Mouse (Mus musculus) adrenal gland, postnatal 4 days (tissue): Measurements from ENCODE around the gene Vsnl1. TPM values are rescaled to one million over a fixed set of nuclear protein-coding genes. Genes with fewer than 3 reads are reported as not detected.

ENCODE experiments used
- DNase-seq, 2 experiments: peaks; one replicate each; pipeline ENCODE4 v3.0.0; 2021 to 2022; ENCODE audit warnings: low spot score in 2 of 2, mixed read lengths in 2 of 2
- long read RNA-seq, 2 experiments: library from polyadenylated mRNA; stranded (forward); transcript quantifications; one replicate each; pipeline ENCODE4 v2.0.0; 2021
- total RNA-seq, 2 experiments: library from RNA; stranded (reverse); gene quantifications; 2 replicates each; pipeline ENCODE4 v1.2.3; 2021

Gene Vsnl1
- total RNA-seq = 10 to 100 TPM; 38.5 to 38.8 TPM
- long read RNA-seq, experiment 1, transcript Vsnl1-201 (4 exons, 1,903 nt) = major isoform, 13 of 17 reads
- long read RNA-seq, experiment 1, partial matches to known transcripts = 4 of 17 reads
- long read RNA-seq, experiment 1, other reads (novel, unspliced or antisense) = 0 of 17 reads
- long read RNA-seq, experiment 2, transcript Vsnl1-201 (4 exons, 1,903 nt) = major isoform, 21 of 35 reads
- long read RNA-seq, experiment 2, partial matches to known transcripts = 13 of 35 reads
- long read RNA-seq, experiment 2, other reads (novel, unspliced or antisense) = 1 of 35 reads

DNA sequence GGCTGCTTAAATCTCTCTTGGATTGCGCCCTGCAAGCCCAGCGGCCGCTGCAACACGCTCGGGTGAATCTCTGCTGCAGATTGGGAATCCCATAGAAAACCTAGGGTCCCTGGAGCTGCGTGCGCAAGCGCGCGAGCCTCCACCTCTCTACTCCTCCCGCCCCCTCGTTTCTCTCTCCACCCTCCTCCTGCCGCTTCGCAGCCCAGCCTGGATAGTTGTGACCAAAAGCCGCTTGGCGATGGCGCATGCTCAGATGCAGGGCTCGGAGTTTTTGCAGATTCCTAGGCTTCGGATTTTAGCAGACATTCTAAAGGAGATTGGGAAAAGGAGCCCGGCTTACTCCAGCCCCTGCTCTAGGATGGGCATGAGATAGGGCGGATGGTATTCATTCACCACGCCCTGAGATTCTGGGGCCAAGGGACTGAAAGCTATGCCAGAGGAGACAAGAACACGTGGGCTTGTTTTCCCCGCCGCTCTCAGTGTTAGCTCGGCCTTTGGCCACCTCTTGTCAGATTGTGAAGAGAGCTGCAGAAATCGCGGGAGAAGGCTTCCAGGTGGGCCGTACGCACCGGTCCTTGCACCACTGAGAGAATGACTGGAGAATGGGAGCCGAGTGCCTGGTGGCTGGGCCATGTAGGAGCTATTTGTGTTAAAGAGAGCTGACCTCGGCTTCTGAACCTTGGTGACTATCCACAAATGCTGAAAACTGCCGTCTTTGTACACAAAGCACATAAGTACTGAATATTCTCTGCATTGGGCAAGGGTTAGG is at the start of gene Vsnl1:
TSS of gene Vsnl1 (minus strand) at position 117 of the 769 bp plus-strand sequence.
- DNase-seq = peak; percentile 32 to 57

DNA sequence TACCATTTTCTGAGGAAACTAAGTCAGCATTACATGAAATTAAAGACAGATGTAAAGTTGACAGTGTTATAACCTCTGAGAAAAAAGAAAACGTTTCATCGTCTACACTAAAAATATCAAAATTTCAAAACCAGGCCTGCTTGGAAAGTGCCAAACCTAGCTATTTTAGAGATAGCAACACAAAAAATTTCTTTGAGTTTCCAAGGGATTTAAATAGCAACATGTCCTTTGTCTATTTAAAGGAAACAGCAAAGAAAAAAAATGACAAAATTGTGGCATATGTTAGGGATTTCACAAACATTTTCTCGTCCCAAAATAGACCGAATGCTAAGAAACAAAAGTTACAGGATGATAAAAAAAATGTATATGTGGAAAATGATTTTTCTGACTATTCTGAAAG is 20.2 kb upstream of the Vsnl1 start:
- no peak for DNase-seq

DNA sequence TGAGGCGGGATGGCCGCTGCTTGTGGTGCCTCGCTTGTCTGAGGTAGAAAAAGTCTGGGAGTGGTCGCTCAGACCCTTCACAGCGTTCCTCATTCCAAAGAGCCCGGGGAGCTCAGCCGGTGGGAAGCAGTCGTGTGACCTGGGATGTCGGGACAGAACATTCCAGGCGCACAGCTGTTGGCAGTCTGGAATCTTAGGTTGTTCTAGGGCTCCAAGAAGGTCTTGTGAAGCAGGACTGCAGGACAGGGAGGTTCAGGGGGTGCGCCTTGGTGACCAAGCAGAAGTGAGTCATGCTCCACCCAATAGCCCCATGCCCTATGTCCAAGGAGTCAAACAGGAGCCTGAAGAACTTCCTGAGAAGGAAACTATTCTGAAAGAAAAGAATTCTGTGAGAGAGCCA is 19.8 kb upstream of the Vsnl1 start:
- no peak for DNase-seq

GRCm38 (mm10) chr12:11455549-11456194 is 19.3 kb upstream of the Vsnl1 start, which contains the start of gene Rad51ap2:
Rad51ap2 (plus strand) TSS chr12:11456079.
- DNase-seq = peak; percentile 84 to 91

GRCm38 (mm10) chr12:11454146-11454545 is 17.7 kb upstream of the Vsnl1 start:
- DNase-seq = no peak

GRCm38 (mm10) chr12:11437907-11438447 is 1.6 kb upstream of the Vsnl1 start:
- DNase-seq = no peak

GRCm38 (mm10) chr12:11437266-11437906 is 973 bp upstream of the Vsnl1 start:
- peak; percentile 57 to 60 for DNase-seq

DNA sequence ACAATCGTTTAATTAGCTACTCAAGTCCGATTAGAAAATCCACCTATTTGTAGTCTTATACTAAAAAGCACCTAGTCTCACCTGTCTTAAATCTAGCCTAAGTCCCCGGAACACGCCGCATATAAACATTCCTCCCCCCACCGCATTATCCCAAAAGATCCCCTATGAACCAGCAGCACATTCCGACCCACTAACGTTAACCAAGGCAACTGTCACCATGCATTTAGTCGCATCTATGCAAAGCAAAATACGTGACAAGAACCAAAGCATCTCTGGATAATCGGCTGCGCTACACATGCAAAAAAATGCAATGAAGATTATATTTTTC is 426 bp downstream of the Vsnl1 start:
- no peak for DNase-seq

- no peak for DNase-seq
These were observed 979 bp downstream of the Vsnl1 start for GRCm38 (mm10) chr12:11435246-11436022.

- no peak for DNase-seq
These were observed 2.0 kb downstream of the Vsnl1 start for GRCm38 (mm10) chr12:11434446-11434845.

GRCm38 (mm10) chr12:11433716-11434115 is 2.7 kb downstream of the Vsnl1 start:
- DNase-seq = no peak

DNA sequence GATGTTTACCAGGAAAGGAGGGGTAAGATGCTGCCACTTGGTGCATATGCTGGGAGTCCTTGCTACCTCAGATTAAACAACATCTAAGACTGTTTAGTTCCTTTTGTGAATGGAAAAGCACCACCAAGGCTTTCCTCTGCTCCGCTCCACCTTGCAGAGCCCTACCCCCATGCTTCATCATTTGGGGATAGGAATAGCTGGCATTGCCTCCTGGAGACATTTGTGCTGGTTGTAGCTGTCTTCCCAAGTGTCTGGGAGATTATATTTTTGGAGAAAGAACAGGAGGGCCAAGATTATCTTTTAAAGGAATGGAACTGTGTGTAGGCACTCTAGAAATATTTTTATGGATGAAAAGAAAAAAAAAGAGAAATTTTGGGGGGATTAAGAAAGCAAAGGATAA is 3.3 kb downstream of the Vsnl1 start:
- no peak for DNase-seq

GRCm38 (mm10) chr12:11427396-11427795 is 9.0 kb downstream of the Vsnl1 start:
- no peak for DNase-seq

- DNase-seq = no peak
These were observed 18.3 kb downstream of the Vsnl1 start for GRCm38 (mm10) chr12:11418112-11418511.

GRCm38 (mm10) chr12:11407679-11408078 is 28.7 kb downstream of the Vsnl1 start:
- no peak for DNase-seq

- no peak for DNase-seq
These were observed 37.6 kb downstream of the Vsnl1 start for GRCm38 (mm10) chr12:11398791-11399190.

GRCm38 (mm10) chr12:11397029-11397428 is 39.4 kb downstream of the Vsnl1 start:
- no peak for DNase-seq

DNA sequence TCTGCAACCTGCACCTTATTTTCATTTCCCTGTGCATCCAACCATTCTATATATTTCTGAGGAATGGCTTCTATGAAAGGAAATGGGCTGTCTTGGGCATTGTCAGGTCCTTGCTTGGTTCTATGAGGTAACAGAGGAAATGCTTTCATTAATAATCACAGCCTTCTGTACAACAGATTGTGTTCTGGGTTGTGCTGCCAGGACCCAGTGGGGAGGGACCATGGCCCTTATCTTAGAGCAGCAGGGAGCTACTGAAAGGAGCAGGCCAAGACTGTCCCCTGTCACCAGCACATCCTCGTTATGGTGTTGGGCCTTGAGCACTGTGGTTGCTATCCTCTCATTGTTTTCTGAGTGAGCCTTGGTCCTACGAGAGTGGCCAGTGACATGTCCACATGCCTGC is 40.9 kb downstream of the Vsnl1 start:
- no peak for DNase-seq

- no peak for DNase-seq
These were observed 43.9 kb downstream of the Vsnl1 start for GRCm38 (mm10) chr12:11392525-11392924.

DNA sequence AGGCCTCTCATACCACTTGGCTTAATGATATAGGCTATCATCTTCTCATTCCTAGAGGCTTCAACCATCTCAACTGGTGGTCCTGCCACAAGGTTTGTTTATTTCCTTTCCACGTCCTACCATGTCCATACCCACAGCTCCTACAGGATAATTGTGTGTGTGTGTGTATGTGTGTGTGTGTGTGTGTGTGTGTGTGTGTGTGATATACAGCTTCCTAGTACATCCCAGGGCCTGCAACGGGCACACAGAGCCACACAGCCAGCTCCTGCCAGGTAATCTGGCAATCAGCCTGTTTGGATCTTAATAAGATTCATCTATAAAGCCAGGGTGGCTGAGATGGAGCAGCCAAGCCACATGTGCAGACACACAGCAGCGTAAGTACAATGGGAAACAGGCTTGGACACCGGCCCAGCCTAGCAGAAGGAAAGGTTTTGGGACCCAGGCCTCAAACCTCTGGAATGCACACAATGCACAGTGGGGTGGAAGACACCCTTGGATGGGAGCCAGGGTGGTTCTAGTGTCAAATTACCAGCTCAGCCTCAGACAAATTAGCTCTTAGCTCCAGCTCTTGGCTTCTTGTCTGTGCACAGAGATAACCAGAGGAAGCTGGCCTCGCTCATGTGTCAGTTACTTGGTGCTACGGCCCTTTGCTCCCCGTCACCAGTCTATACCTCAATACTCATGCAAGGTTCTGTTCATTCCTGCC is 45.0 kb downstream of the Vsnl1 start:
- no peak for DNase-seq
